Mouse (Mus musculus): ENCODE data around the gene Klk10. TPM values are rescaled to one million over a fixed set of nuclear protein-coding genes. Genes with fewer than 3 reads are reported as not detected.
A peak's percentile ranks its signal among the peaks of the same experiment; 100 is the strongest.

Klk10 gene
- total RNA-seq, 2 experiments from 2014 or later, result 0.45 to 0.79 TPM

GRCm38 (mm10) chr7:43796355-43796754, 15.5 kb downstream of the Klk10 start:
- DNase-seq, result no peak

- DNase-seq, result peak; percentile 20
Observed at GRCm38 (mm10) chr7:43797333-43797769, 16.5 kb downstream of the Klk10 start, which contains the start of gene Klk8. Klk8 (plus strand) TSS chr7:43797577.

GRCm38 (mm10) chr7:43797844-43798462, 17.1 kb downstream of the Klk10 start:
- DNase-seq, result no peak

- no peak for DNase-seq
Observed at GRCm38 (mm10) chr7:43799876-43800275, 19.0 kb downstream of the Klk10 start.

- no peak for DNase-seq
Observed at GRCm38 (mm10) chr7:43810994-43811393, 30.2 kb downstream of the Klk10 start, which contains the start of gene Klk7. Klk7 (plus strand) TSS chr7:43811294.

- no peak for DNase-seq
Observed at GRCm38 (mm10) chr7:43815211-43815610, 34.4 kb downstream of the Klk10 start.

- DNase-seq, result no peak
Observed at GRCm38 (mm10) chr7:43816746-43817145, 35.9 kb downstream of the Klk10 start.

- no peak for DNase-seq
Observed at GRCm38 (mm10) chr7:43821581-43821980, 40.7 kb downstream of the Klk10 start.

GRCm38 (mm10) chr7:43824199-43824598, 43.4 kb downstream of the Klk10 start, which contains the start of gene Klk6:
Klk6 (plus strand) TSS chr7:43824499.
- DNase-seq, result no peak

- DNase-seq, result no peak
Observed at GRCm38 (mm10) chr7:43826056-43826455, 45.2 kb downstream of the Klk10 start.

- no peak for DNase-seq
Observed at GRCm38 (mm10) chr7:43827706-43828105, 46.9 kb downstream of the Klk10 start.

GRCm38 (mm10) chr7:43829006-43829405, 48.2 kb downstream of the Klk10 start:
- DNase-seq, result no peak

Other genes with a start within 250 kb of the Klk10 start
- 1 to 10 TPM; 3.3 to 4.0 TPM for gene Cd33, start 236.6 kb upstream of the Klk10 start, total RNA-seq (2021)
- gene Zfp658, start 218.8 kb upstream of the Klk10 start, total RNA-seq (2021), result 1 to 10 TPM; 1.9 to 2.5 TPM
- gene Zfp719, start 201.4 kb upstream of the Klk10 start, total RNA-seq (2021), result 10 to 100 TPM; 10.8 to 12.5 TPM
- under 1 TPM in 1 of 2 experiments, not detected in 1; 0.27 TPM for gene Zfp819, start 173.9 kb upstream of the Klk10 start, total RNA-seq (2021)
- not detected for gene Ceacam18, start 146.3 kb upstream of the Klk10 start, total RNA-seq (2021)
- 1 to 10 TPM; 1.1 to 1.6 TPM for gene Siglece, start 120.9 kb upstream of the Klk10 start, total RNA-seq (2021)
- gene Ctu1, start 109.0 kb upstream of the Klk10 start, total RNA-seq (2021), result 1 to 10 TPM; 9.7 to 9.8 TPM
- under 1 TPM in 1 of 2 experiments, not detected in 1; 0.24 TPM for gene Klk14, start 90.6 kb upstream of the Klk10 start, total RNA-seq (2021)
- gene Klk13, start 68.5 kb upstream of the Klk10 start, total RNA-seq (2021), result not detected
- gene Klk12, start 12.1 kb upstream of the Klk10 start, total RNA-seq (2021), result not detected
- under 1 TPM in 1 of 2 experiments, not detected in 1; 0.27 TPM for gene Klk11, start 6.4 kb upstream of the Klk10 start, total RNA-seq (2021)
- not detected for gene Klk9, start 10.9 kb downstream of the Klk10 start, total RNA-seq (2021)
- gene Klk8, start 16.5 kb downstream of the Klk10 start, total RNA-seq (2021), result 1 to 10 TPM; 7.0 to 7.3 TPM
- not detected for gene Klk7, start 30.3 kb downstream of the Klk10 start, total RNA-seq (2021)
- not detected for gene Klk6, start 43.5 kb downstream of the Klk10 start, total RNA-seq (2021)
- not detected for gene Klk5, start 60.9 kb downstream of the Klk10 start, total RNA-seq (2021)
- under 1 TPM; 0.21 to 0.24 TPM for gene Klk4, start 100.1 kb downstream of the Klk10 start, total RNA-seq (2021)
- not detected for gene Klk15, start 152.7 kb downstream of the Klk10 start, total RNA-seq (2021)
- gene Klk1b8, start 169.6 kb downstream of the Klk10 start, total RNA-seq (2021), result not detected
- gene Klk1b1, start 185.7 kb downstream of the Klk10 start, total RNA-seq (2021), result not detected
- gene Klk1b9, start 195.0 kb downstream of the Klk10 start, total RNA-seq (2021), result not detected
- not detected for gene Klk1b11, start 214.8 kb downstream of the Klk10 start, total RNA-seq (2021)
- gene Klk1b26, start 231.1 kb downstream of the Klk10 start, total RNA-seq (2021), result not detected

Data from adrenal gland, postnatal 10 days (tissue).